Mouse (Mus musculus): ENCODE data around the gene Zc3h14.

Gene Zc3h14

GRCm38 (mm10) chr12:98737801-98738350 is 8.9 kb upstream of the Zc3h14 start:
- in situ Hi-C loops (cut with MboI, MseI), result no loop called here

GRCm38 (mm10) chr12:98741011-98741501 is 5.7 kb upstream of the Zc3h14 start:
- in situ Hi-C loops (cut with MboI, MseI), result no loop called here

- in situ Hi-C loops (cut with MboI, MseI), result no loop called here
These were observed 1.1 kb upstream of the Zc3h14 start for GRCm38 (mm10) chr12:98745626-98746025.

GRCm38 (mm10) chr12:98746131-98746530 is 633 bp upstream of the Zc3h14 start:
- in situ Hi-C loops (cut with MboI, MseI), result no loop called here

- in situ Hi-C loops (cut with MboI, MseI), result no loop called here
These were observed 603 bp downstream of the Zc3h14 start for GRCm38 (mm10) chr12:98747380-98747753.

- in situ Hi-C loops (cut with MboI, MseI), result loop anchor here (5.0 kb wide), 1 partner anchor 40 kb away; no protein-coding TSS in a partner anchor
These were observed 10.9 kb downstream of the Zc3h14 start for GRCm38 (mm10) chr12:98757636-98758035.

- in situ Hi-C loops (cut with MboI, MseI), result loop anchor here (5.0 kb wide), 1 partner anchor 38 kb away; no protein-coding TSS in a partner anchor
These were observed 12.9 kb downstream of the Zc3h14 start for GRCm38 (mm10) chr12:98759700-98760099.

- in situ Hi-C loops (cut with MboI, MseI), result no loop called here
These were observed 19.5 kb downstream of the Zc3h14 start for GRCm38 (mm10) chr12:98766241-98766640.

- in situ Hi-C loops (cut with MboI, MseI), result no loop called here
These were observed 30.7 kb downstream of the Zc3h14 start for GRCm38 (mm10) chr12:98777509-98777908.

- in situ Hi-C loops (cut with MboI, MseI), result no loop called here
These were observed 32.4 kb downstream of the Zc3h14 start for GRCm38 (mm10) chr12:98779148-98779547.

GRCm38 (mm10) chr12:98784251-98784650 is 37.5 kb downstream of the Zc3h14 start:
- in situ Hi-C loops (cut with MboI, MseI), result no loop called here

- in situ Hi-C loops (cut with MboI, MseI), result loop anchor here (5.0 kb wide), 1 partner anchor 39 kb away; no protein-coding TSS in a partner anchor
These were observed 49.1 kb downstream of the Zc3h14 start for GRCm38 (mm10) chr12:98795731-98796318.

- in situ Hi-C loops (cut with MboI, MseI), result no loop called here
These were observed 53.6 kb downstream of the Zc3h14 start for GRCm38 (mm10) chr12:98800334-98800733.

GRCm38 (mm10) chr12:98802245-98802644 is 55.5 kb downstream of the Zc3h14 start:
- in situ Hi-C loops (cut with MboI, MseI), result no loop called here

GRCm38 (mm10) chr12:98804078-98804748 is 57.4 kb downstream of the Zc3h14 start:
- in situ Hi-C loops (cut with MboI, MseI), result no loop called here

- in situ Hi-C loops (cut with MboI, MseI), result no loop called here
These were observed 74.0 kb downstream of the Zc3h14 start for GRCm38 (mm10) chr12:98820781-98821180.

GRCm38 (mm10) chr12:98831122-98831521 is 84.4 kb downstream of the Zc3h14 start:
- in situ Hi-C loops (cut with MboI, MseI), result loop anchor here (10.0 kb wide), 1 partner anchor 134 kb away; no protein-coding TSS in a partner anchor

- in situ Hi-C loops (cut with MboI, MseI), result loop anchor here (10.0 kb wide), 1 partner anchor 132 kb away; no protein-coding TSS in a partner anchor
These were observed 86.3 kb downstream of the Zc3h14 start for GRCm38 (mm10) chr12:98832929-98833598.

GRCm38 (mm10) chr12:98833901-98834300 is 87.1 kb downstream of the Zc3h14 start:
- in situ Hi-C loops (cut with MboI, MseI), result loop anchor here (10.0 kb wide), 1 partner anchor 131 kb away; no protein-coding TSS in a partner anchor

- in situ Hi-C loops (cut with MboI, MseI), result loop anchor here (10.0 kb wide), 1 partner anchor 130 kb away; no protein-coding TSS in a partner anchor
These were observed 88.1 kb downstream of the Zc3h14 start for GRCm38 (mm10) chr12:98834879-98835278.

GRCm38 (mm10) chr12:98835466-98835865 is 88.7 kb downstream of the Zc3h14 start:
- in situ Hi-C loops (cut with MboI, MseI), result loop anchor here (10.0 kb wide), 1 partner anchor 129 kb away; no protein-coding TSS in a partner anchor

Data from regulatory T cell (primary cell).